8 mouse cellular contexts compared by ENCODE assay signal in the genomic region with DNA sequence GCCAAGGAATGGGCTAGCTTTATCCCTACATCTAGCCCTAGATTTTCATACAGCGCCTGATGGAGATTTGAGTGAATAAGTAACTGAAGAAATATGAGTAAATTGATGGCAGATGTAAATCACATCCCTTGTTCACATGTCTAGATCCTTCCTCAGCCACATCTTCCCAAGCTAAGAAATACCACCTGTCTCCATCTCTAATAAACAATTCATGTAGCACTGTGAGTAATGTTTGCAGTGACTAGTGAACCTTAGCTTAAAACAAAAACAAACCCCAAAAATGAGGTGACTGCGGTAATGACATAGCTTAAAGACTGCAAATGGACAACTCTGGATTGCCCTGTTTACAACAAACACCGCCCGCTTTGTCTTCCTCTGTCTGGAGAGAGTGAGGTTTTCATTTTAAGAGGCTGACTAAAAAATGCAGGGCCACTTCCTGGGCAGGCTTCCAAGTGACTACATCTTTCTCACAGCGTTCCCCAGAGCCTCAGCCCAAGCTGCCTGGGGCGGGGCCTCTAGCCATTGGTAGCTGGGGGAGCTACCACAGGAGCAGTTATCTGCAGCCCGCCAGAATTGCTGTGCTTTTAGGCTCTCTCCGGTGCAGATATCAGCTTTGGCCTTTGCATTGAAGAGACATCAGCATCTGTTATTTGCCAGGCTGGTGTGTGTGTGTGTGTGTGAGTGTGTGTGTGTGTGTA. TPM values are rescaled to one million over a fixed set of nuclear protein-coding genes. Genes with fewer than 3 reads are reported as not detected.
DNase-seq lines count a peak whose midpoint lies in the region; ATAC-seq lines count a peak whose summit lies in the region.

No protein-coding gene starts in this region.

- no peak overlapping the region for H3K4me3 ChIP-seq in hindbrain, embryonic 15.5 days
- no peak overlapping the region for H3K4me3 ChIP-seq in midbrain, embryonic 13.5 days (replicated peaks)

- 0 out of 2 replicates have a peak, but pooled peaks cover 4% of the 10 kb centered on the region for H3K4me1 ChIP-seq in hindbrain, embryonic 15.5 days (replicated peaks)
- 0 out of 2 replicates have a peak, but pooled peaks cover 3% of the 10 kb centered on the region for H3K4me1 ChIP-seq in midbrain, embryonic 13.5 days (replicated peaks)

- H3K9ac ChIP-seq in hindbrain, embryonic 15.5 days, result no peak overlapping the region
- no peak overlapping the region for H3K9ac ChIP-seq in midbrain, embryonic 13.5 days (replicated peaks)

- WGBS in hindbrain, embryonic 15.5 days, result 51% methylated on average over 8 of the region's 8 CpGs
- WGBS in midbrain, embryonic 13.5 days, result 63% methylated on average over 8 of the region's 8 CpGs

- H3K36me3 ChIP-seq in hindbrain, embryonic 15.5 days, result no peaks in the 10 kb centered on the region
- no peaks in the 10 kb centered on the region for H3K36me3 ChIP-seq in midbrain, embryonic 13.5 days

- H3K9me3 ChIP-seq in hindbrain, embryonic 15.5 days, result no peaks in the 10 kb centered on the region
- H3K9me3 ChIP-seq in midbrain, embryonic 13.5 days, result no peaks in the 10 kb centered on the region

- H3K27ac ChIP-seq in hindbrain, embryonic 15.5 days (replicated peaks), result no peak overlapping the region
- no peak overlapping the region for H3K27ac ChIP-seq in midbrain, embryonic 13.5 days

- 0 out of 2 replicates have a peak overlapping the region, but pooled peaks have one; percentile 6 for H3K4me2 ChIP-seq in hindbrain, embryonic 15.5 days
- H3K4me2 ChIP-seq in midbrain, embryonic 13.5 days (replicated peaks), result no peak overlapping the region

- DNase-seq in retina, postnatal 1 day, result peak; percentile 61
- DNase-seq in retina, embryonic 14.5 days (ENCODE audit: low spot score), result no peak
- peak; percentile 63 to 76 for DNase-seq in cerebellum, postnatal 25 days
- DNase-seq in gastrocnemius, adult 8-10 months (ENCODE audit: low spot score in 2 of 2), result peak; percentile 16 to 31
- DNase-seq in left cerebral cortex, postnatal 14 days (ENCODE audit: low spot score in 2 of 2), result peak; percentile 58 to 62
- DNase-seq in spleen, postnatal 4 days (ENCODE audit: low spot score in 2 of 2), result peak; percentile 77 to 78

- no peaks in the 10 kb centered on the region for H3K27me3 ChIP-seq in hindbrain, embryonic 15.5 days
- H3K27me3 ChIP-seq in midbrain, embryonic 13.5 days, result no peaks in the 10 kb centered on the region

- intact Hi-C loops in left cerebral cortex, postnatal 14 days (cut with DNase I), result no loop called here

- peak; percentile 72 for ATAC-seq in hindbrain, embryonic 15.5 days (ENCODE audit: low FRiP score, low read depth)
- ATAC-seq in midbrain, embryonic 13.5 days, result peak; percentile 83

RNA-seq across cellular contexts. Expression of a gene that starts 46.0 kb away (rescaled TPM):
- under 1 TPM in 2 of 4 experiments, not detected in 2; 0.07 to 0.39 TPM for total RNA-seq in gastrocnemius, adult 8-10 months (2022)
- polyA plus RNA-seq in hindbrain, embryonic 15.5 days (2015; fragmentation: Nextera tagmentation; extraction: Ambion mirVana), result 23.1 and 23.9 TPM in 2 replicates
- 10 to 100 TPM; 44.5 to 44.6 TPM for total RNA-seq in left cerebral cortex, postnatal 14 days (2021)
- polyA plus RNA-seq in midbrain, embryonic 13.5 days (2015; fragmentation: Nextera tagmentation; extraction: Ambion mirVana), result 22.6 and 23.1 TPM in 2 replicates

Comparison
In these comparisons a context has a peak if more than half of its experiments do, and no peak if none do; other contexts are left out.
1. RNA of a gene that starts 46.0 kb away (total RNA-seq): 44.5 to 44.6 TPM in left cerebral cortex, postnatal 14 days; 0.07 to 0.39 TPM in gastrocnemius, adult 8-10 months; every median in the first group is over 10 times any median in the second.